Mouse (Mus musculus): ENCODE data around the gene Prkaca. TPM values are rescaled to one million over a fixed set of nuclear protein-coding genes. Genes with fewer than 3 reads are reported as not detected.

Prkaca gene
- polyA plus RNA-seq, 1 experiment from 2014 or later: 194 TPM

DNA sequence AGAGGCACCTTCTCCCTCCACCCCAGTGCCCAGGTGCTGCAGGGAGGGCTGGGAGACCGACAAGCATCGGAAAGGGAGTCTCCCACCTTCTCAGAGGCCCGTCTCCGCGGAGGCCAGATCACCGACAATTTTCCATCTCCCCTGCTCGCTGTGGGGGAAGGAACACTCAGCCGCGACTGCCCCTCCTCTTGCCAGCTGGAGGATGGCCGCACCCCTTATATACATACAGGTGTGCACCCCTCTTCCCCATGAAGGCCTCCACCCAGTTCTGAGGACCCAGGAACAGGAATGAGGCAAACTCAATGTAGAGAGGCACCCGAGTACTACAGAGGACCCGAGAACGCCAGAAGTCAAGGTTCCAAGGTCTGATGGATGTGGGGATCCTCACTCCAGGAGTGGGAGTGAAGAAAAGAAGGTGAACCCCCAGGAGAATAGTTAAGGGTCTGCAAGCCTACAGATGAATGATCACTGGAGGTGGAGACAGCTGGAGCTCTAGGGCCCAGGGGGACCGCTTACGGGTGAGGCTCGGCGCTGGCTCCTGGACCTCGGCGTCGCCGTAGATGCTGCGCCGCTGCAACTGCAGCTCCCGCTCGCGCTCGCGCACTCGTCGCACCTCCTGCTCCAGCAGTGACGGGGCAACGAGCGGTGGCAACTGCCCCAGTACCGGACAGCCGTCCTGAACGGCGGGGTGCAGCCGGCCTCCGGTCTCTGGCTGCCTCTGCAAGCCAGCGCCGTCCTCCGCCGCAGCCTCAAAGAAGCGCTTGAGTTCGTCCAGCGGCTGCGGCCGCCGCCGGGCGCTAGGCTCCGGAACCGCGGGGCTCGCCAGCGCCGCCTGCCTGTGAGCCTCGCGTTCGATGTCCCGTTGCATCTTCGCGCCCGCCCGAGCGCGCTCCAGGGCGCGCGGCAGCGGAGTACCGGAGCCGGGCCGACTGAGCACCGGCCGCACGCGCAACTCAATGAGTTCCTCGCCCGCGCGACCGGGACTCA lies 38.1 kb downstream of the Prkaca start:
- H3K27me3 ChIP-seq (ENCODE audit: insufficient read depth, poor library complexity, severe bottlenecking): peaks cover 58% of the 10 kb centered on the region
- peak; percentile 81 for DNase-seq (ENCODE audit: low spot score)
- H3K4me3 ChIP-seq: peak overlapping the region; percentile 63
- H3K36me3 ChIP-seq: no peaks in the 10 kb centered on the region
- peaks cover 2% of the 10 kb centered on the region; the same call in 1 of the 2 replicates for H3K9me3 ChIP-seq
- peaks cover 38% of the 10 kb centered on the region for H3K4me1 ChIP-seq (replicated peaks)
- WGBS: 2% methylated on average over 83 of the region's 83 CpGs
- peak overlapping the region; percentile 64; the same call in 1 of the 2 replicates for H3K27ac ChIP-seq

DNA sequence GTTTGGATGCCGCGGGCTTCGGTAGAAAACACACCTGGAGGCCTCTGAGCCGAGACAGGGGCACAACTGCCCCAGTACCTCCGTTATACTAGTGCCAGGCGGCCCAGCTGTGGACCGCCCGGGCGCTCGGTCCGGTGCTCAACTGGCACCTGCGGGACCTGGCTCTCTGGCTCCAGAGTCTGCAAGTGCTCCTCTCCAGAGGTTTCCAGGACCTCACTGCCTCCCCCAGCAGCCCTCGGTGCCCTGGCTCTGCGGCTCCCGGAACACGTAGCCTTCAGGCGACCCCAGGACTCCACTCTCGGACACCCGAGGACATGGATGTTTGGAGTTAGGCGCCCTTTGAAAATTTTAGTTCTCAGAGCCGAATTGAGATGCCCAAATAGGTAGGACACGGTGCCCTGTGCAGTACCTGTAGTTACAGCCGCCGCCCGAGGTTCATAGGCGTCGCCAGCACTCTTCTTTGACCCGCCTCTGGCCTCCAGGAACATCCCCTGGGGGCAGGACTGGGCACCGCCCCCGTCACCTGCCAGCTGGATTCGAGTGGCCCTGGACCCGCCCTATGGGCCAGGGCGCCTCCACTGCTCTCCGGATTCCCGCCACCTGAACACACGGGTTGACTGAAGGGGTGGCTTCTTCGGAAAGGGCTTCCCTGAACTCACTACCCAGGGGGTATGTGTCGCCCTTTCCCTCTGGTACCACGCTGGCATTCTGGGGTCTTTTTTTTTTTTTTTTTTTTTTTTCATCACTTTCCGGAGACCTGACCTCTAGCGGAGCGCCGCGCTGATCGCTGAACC lies 39.1 kb downstream of the Prkaca start, which contains the start of gene 2210011C24Rik:
2210011C24Rik (minus strand) TSS at position 467 of the 794 bp plus-strand sequence.
- Histone ChIP-seq H3K27me3 (ENCODE audit: insufficient read depth, poor library complexity, severe bottlenecking) (peaks cover 62% of the 10 kb centered on the region), H3K4me3 (peak within 1 kb of the TSS; percentile 63), H3K9me3 (peaks cover 5% of the 10 kb centered on the region; the same call in 1 of the 2 replicates), H3K27ac (peak within 1 kb of the TSS; percentile 64; the same call in 1 of the 2 replicates), H3K36me3 (no peaks in the 10 kb centered on the region), H3K4me1 (replicated peaks) (peaks cover 38% of the 10 kb centered on the region)
- DNase-seq (ENCODE audit: low spot score): peak; percentile 34
- WGBS: under 1% methylated on average over 45 of the region's 45 CpGs

DNA sequence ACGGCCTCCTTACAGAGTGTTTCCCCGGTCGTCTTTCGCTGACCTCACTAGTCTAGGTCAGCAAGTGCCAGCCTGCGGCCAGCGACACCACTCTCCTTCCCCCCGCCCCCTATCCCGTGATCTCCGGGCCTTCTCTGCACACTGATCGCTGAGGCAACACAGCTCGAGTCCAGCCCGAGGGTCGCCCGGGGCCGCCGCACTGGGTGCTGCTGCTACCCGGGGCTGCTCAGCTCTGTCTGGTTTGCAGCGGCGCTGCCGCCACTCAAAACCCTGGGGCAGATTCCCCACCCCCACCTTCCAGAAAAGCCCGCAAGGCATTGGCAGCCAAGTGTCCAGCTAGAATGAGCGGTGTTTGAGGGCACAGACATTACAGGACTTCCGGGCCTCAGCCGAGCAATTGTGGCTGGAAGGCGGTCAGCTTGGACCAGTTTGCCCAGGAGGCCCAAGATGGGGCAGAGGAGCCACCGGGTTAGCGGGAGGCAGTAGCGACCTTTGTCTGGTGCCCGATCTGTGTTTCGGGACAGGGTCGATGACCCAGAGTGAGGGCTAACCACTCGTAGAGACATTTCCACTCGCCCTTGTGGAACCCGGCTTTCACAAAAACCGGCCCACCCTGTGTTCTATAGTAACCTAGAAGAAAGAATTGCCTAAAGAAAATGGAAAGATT lies 39.8 kb downstream of the Prkaca start:
- Histone ChIP-seq H3K4me1 (replicated peaks) (peaks cover 38% of the 10 kb centered on the region), H3K4me3 (peak overlapping the region; percentile 63), H3K36me3 (no peaks in the 10 kb centered on the region), H3K9me3 (peaks cover 5% of the 10 kb centered on the region; the same call in 1 of the 2 replicates), H3K27ac (peak overlapping the region; percentile 45; the same call in 1 of the 2 replicates), H3K27me3 (ENCODE audit: insufficient read depth, poor library complexity, severe bottlenecking) (peaks cover 65% of the 10 kb centered on the region)
- peak; percentile 51 for DNase-seq (ENCODE audit: low spot score)
- 5% methylated on average over 35 of the region's 35 CpGs for WGBS

DNA sequence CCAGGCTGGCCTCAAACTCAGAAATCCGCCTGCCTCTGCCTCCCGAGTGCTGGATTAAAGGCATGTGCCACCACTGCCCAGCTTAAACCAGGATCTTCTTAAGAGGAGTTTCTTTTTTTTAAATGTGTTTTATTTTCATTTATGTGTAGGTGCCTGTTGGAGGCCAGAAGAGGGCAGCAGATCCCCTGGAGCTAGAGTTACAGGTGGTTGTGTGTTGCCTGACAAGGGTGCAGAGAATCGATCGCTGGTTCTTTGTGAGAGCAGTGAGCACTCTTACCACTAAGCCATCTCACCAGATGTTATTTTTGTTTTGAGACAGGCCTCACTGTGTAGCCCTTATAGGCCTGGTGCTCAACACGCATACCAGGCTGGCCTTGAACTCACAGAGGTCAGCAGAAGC lies 43.0 kb downstream of the Prkaca start:
- WGBS: 93% methylated on average over 5 of the region's 5 CpGs
- Histone ChIP-seq H3K27ac (no peak overlapping the region), H3K36me3 (no peaks in the 10 kb centered on the region), H3K27me3 (ENCODE audit: insufficient read depth, poor library complexity, severe bottlenecking) (peaks cover 73% of the 10 kb centered on the region), H3K4me1 (replicated peaks) (peaks cover 23% of the 10 kb centered on the region), H3K9me3 (peaks cover 5% of the 10 kb centered on the region; the same call in 1 of the 2 replicates), H3K4me3 (no peak overlapping the region)
- no peak for DNase-seq (ENCODE audit: low spot score)

DNA sequence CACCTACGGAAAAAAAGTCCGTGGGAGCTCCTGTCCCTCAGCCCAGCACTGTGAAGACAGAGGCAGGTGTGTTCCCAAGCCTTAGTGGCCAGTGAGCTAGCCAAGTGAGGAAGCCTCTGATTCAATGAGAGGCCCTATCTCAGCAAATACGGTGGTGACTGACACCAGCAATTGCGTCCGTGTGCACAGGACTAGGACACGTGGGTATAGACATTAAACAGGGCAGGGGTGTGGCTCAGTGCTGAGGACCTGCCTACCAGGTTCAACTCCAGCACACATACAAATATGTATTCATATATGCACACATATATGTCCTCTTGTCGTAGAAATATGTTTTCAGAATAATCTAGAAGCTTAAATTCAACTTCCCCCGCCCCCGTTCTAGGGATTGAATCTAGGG lies 46.9 kb downstream of the Prkaca start:
- DNase-seq (ENCODE audit: low spot score): no peak
- H3K4me1 ChIP-seq (replicated peaks): peaks cover 29% of the 10 kb centered on the region
- 87% methylated on average over 9 of the region's 9 CpGs for WGBS
- H3K9me3 ChIP-seq: peaks cover 5% of the 10 kb centered on the region; the same call in 1 of the 2 replicates
- peaks cover 70% of the 10 kb centered on the region for H3K27me3 ChIP-seq (ENCODE audit: insufficient read depth, poor library complexity, severe bottlenecking)
- no peak overlapping the region for H3K27ac ChIP-seq
- H3K4me3 ChIP-seq: no peak overlapping the region
- H3K36me3 ChIP-seq: no peaks in the 10 kb centered on the region

DNA sequence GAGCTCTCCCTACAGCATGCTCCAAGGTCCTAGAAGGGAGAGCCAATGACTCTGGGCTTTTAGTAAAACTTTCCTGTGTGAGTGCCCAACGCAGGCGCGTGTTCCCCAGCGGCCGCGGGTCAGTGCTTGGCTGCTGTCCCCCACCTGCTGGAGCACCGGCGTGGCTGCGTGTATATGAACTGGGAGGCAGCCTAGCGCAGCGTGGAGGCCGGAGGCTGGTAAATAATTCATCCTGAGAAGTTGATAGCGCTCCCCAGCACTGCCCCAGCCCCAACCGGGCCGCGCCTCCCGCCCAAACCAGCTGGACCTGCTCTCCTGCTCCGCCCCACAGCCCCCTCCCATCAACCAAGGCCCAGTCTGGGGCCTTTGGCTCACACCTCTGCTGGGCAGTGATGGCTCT lies 48.3 kb downstream of the Prkaca start, which contains the start of gene Palm3:
Palm3 (plus strand) TSS at position 376 of the 400 bp plus-strand sequence.
- Histone ChIP-seq H3K4me3 (peak within 1 kb of the TSS; percentile 29), H3K27ac (peak within 1 kb of the TSS; percentile 19), H3K4me1 (replicated peaks) (peaks cover 37% of the 10 kb centered on the region), H3K27me3 (ENCODE audit: insufficient read depth, poor library complexity, severe bottlenecking) (peaks cover 74% of the 10 kb centered on the region), H3K9me3 (peaks cover 1% of the 10 kb centered on the region; the same call in 1 of the 2 replicates), H3K36me3 (no peaks in the 10 kb centered on the region)
- 7% methylated on average over 18 of the region's 18 CpGs for WGBS
- peak; percentile 30 for DNase-seq (ENCODE audit: low spot score)

DNA sequence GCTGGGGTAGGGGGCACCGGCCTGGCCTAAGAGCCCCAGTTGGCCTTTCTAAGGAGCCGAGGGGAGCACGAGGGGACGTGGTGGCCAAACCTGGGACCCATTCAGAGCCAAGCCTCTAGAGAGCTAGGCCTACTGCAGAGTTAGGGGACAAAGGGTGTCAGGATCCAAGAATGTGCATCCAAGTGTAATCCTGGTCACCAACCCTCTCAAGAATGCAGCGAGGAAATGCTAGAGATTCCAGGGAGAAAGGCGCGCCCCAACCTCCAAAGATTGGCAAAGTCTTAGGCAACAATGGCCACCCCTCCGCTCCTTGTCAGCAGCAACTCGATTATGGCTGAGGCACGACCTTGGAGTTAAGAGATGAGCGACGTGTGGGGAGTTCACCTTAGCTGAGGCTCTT lies 48.8 kb downstream of the Prkaca start:
- peak overlapping the region; percentile 29 for H3K4me3 ChIP-seq
- peak overlapping the region; percentile 19 for H3K27ac ChIP-seq
- H3K4me1 ChIP-seq (replicated peaks): peaks cover 42% of the 10 kb centered on the region
- no peak for DNase-seq (ENCODE audit: low spot score)
- H3K27me3 ChIP-seq (ENCODE audit: insufficient read depth, poor library complexity, severe bottlenecking): peaks cover 78% of the 10 kb centered on the region
- H3K36me3 ChIP-seq: no peaks in the 10 kb centered on the region
- WGBS: 44% methylated on average over 12 of the region's 12 CpGs
- H3K9me3 ChIP-seq: no peaks in the 10 kb centered on the region

DNA sequence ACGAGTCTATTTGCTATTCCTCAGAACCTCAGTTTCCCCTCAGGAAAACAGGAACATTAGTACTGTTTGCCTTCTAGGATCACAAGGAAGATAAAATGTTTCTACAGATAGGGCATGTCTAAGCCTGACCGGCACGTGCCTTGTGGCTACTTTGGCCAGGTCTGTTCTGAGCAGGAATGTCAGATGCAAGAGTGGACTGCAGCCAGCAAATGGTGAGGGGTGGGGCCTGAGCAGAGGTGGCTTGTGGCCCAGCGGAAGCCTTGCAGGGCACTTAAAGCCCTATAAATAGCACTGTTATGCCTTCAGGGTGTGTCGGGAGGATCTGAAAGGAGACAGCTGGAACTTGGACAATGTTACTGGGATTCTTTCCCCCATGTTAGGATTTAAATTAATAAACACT lies 50.3 kb downstream of the Prkaca start:
- Histone ChIP-seq H3K27me3 (ENCODE audit: insufficient read depth, poor library complexity, severe bottlenecking) (peaks cover 88% of the 10 kb centered on the region), H3K36me3 (no peaks in the 10 kb centered on the region), H3K4me1 (replicated peaks) (peaks cover 53% of the 10 kb centered on the region), H3K9me3 (no peaks in the 10 kb centered on the region), H3K4me3 (no peak overlapping the region), H3K27ac (no peak overlapping the region)
- WGBS: 58% methylated on average over 5 of the region's 5 CpGs
- DNase-seq (ENCODE audit: low spot score): no peak

DNA sequence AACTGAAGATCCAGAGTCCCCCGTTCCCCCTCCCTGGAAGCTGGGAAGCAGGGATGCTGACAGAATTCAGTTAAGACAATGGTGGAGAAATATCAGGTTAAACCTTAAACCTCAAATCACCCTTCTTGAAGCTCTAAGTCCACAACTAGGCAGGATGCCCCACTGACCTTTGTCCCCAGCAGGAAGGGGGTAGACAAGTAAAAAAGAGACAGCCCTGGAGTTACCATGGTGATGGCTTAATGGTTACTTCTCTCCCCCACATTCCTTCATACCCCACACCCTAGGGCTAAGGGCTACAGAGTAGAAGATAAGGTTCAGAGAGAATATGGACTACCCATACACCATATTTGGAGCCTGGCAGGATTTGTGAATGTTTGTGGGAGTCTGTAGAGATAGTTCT lies 50.8 kb downstream of the Prkaca start:
- peaks cover 90% of the 10 kb centered on the region for H3K27me3 ChIP-seq (ENCODE audit: insufficient read depth, poor library complexity, severe bottlenecking)
- no peak overlapping the region for H3K27ac ChIP-seq
- DNase-seq (ENCODE audit: low spot score): no peak
- H3K9me3 ChIP-seq: no peaks in the 10 kb centered on the region
- H3K4me1 ChIP-seq (replicated peaks): peaks cover 58% of the 10 kb centered on the region
- no peaks in the 10 kb centered on the region for H3K36me3 ChIP-seq
- 67% methylated on average over 1 of the region's 1 CpGs for WGBS
- H3K4me3 ChIP-seq: no peak overlapping the region

DNA sequence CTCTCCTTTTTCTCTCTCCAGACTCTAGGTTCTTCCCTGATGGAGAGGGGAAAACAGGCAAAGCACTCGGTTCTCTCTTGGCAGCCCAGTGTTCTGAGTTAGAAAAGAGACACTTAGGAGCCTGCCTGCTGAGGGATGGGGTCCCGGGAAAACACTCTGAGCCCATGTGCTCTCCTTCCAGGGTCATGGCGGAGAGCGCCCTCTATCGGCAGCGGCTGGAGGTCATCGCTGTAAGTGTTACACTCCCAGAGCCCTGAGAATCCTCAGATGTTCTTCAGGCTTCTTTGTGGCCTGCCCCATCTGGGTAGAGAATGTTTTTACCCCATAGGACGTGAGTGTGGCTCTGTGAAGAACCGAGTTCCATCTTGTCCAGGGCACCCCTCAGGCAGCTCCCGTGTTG lies 51.4 kb downstream of the Prkaca start:
- H3K4me1 ChIP-seq (replicated peaks): peaks cover 58% of the 10 kb centered on the region

DNA sequence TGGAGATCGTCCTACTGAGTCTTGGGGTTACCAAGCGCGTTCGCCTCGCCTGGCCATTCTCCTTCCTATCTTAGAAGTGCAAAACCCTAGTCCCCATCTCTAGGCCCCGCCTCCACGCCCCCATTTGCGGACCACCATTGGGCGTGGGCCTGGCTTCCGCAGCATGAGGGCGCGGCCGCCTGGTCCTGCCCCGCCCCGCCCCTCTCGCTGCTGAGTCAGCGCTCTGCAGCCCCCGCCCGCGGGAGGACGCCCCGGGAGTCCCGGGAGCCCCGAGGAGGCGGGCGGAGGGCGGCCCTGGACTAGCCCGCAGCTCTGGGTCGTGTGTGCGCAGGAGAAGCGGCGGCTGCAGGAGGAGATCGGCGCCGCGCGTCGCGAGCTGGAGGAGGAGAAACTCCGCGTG lies 53.1 kb downstream of the Prkaca start:
- Histone ChIP-seq H3K4me1 (replicated peaks) (peaks cover 57% of the 10 kb centered on the region), H3K9me3 (no peaks in the 10 kb centered on the region), H3K27ac (peak overlapping the region; percentile 81), H3K4me3 (peak overlapping the region; percentile 63), H3K36me3 (no peaks in the 10 kb centered on the region), H3K27me3 (ENCODE audit: insufficient read depth, poor library complexity, severe bottlenecking) (peaks cover 79% of the 10 kb centered on the region)
- DNase-seq (ENCODE audit: low spot score): peak; percentile 77
- under 1% methylated on average over 41 of the region's 41 CpGs for WGBS

More for the DNA sequence above, 51.4 kb downstream of the Prkaca start:
- Histone ChIP-seq H3K9me3 (no peaks in the 10 kb centered on the region), H3K27ac (no peak overlapping the region), H3K4me3 (no peak overlapping the region), H3K36me3 (no peaks in the 10 kb centered on the region), H3K27me3 (ENCODE audit: insufficient read depth, poor library complexity, severe bottlenecking) (peaks cover 95% of the 10 kb centered on the region)
- peak; percentile 76 for DNase-seq (ENCODE audit: low spot score)
- WGBS: 12% methylated on average over 10 of the region's 10 CpGs

DNA sequence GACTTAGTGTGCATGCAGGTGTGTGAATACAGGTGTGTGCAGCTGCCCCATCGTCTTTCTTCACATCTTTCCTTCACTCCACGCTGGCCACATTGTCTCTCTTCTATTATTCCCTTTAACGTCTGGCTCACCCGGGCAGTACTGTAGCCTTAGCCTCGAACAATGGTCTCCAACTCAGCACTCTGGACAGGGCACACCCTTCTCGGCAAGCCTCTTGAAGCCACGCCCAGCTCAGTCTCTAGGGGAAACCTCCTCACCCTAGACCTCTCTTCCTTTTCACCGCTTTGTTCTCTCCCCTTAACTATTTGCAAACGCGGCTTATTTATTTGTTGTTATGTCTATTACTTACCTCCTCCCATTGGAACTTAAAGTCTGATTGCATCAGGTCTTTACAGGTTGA lies 54.7 kb downstream of the Prkaca start:
- Histone ChIP-seq H3K27me3 (ENCODE audit: insufficient read depth, poor library complexity, severe bottlenecking) (peaks cover 63% of the 10 kb centered on the region), H3K4me1 (replicated peaks) (peaks cover 42% of the 10 kb centered on the region), H3K4me3 (no peak overlapping the region), H3K9me3 (no peaks in the 10 kb centered on the region), H3K36me3 (no peaks in the 10 kb centered on the region), H3K27ac (no peak overlapping the region)
- WGBS: 11% methylated on average over 10 of the region's 10 CpGs
- no peak for DNase-seq (ENCODE audit: low spot score)
